Mouse (Mus musculus) urinary bladder, postnatal 10 days (tissue): ENCODE data around the gene Gm49450.

ENCODE experiments used
- DNase-seq: peaks from one replicate; pipeline ENCODE4 v3.0.0; 2022; ENCODE audit warnings: low spot score

Gene Gm49450

DNA sequence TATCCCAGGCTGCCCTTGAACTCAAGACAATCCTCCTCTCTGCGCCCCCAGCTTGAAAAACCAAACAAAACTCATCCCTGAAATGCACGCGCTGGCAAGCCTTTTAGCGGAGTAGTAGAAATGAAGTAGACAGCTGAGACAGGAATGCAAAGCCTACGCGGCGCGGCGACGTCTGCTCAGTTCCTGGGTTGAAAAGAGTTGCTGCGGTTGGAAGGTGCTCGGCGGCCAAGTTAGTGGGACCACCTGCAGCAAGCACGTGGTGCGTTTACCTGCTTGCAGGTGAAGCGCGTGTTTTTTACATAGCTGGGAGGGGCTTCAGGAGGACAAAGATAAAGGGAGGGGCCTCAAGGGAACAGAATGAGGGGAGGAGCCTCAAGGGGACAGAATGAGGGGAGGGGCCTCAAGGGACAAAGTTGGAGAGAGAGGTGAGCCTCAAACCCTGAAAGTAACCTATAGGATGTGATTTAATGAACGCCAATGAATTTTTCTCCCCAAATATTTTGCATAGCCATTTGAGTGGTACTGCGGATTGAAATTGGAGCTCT, 62.1 kb downstream of the Gm49450 start:
- no peak for DNase-seq

DNA sequence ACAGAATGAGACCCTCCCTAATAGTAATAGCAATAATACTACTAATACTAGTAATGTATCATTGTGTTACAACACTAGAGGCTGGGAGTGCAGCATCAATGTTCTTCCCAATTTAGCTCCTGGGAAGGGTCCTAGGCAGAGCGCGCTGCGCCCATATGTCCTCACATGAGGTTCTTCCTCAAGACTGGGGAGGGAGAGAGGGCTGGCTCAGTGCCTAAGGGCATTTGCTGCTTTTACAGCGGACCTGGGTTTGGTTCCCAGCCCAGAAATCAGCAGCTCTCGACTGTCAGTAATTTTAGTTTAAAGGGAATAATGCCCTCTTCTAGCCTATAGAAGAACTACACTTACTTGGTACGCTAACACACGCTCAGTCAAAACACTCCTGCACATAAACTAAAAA, 65.8 kb downstream of the Gm49450 start:
- no peak for DNase-seq

DNA sequence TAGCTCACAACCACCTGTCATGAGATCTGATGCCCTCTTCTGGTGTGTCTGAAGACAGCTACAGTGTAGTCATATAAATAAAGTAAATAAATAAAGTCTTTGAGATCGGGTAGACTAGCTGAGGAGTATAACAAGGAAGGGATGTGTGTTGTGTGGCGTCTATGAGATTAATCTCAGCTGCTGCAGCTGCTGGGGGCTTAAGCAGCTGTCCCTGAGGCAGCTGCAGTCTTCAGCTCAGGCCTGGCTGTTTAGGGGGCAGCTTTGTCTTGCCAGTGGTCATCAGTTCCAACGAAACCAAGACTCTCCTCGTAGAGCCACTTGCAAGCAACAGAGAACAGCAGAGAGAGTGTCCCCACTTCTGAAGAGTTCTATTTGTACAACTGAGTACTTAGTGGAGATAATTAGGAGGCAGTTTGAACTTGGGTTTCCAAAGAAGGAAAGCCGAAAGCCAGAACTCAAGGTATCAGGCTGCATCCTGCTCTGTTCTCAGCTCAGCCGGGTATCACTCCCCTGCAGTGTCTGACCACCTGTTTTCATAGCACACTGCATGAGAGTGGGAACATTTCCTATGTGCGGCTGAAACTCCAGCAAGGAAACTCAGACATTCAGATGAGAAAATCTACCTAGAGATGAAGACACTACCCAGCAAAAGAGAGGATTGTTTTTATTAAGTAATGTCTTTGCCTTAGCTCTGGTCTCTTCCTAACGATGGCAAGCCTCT, 66.5 kb downstream of the Gm49450 start:
- DNase-seq, result no peak

DNA sequence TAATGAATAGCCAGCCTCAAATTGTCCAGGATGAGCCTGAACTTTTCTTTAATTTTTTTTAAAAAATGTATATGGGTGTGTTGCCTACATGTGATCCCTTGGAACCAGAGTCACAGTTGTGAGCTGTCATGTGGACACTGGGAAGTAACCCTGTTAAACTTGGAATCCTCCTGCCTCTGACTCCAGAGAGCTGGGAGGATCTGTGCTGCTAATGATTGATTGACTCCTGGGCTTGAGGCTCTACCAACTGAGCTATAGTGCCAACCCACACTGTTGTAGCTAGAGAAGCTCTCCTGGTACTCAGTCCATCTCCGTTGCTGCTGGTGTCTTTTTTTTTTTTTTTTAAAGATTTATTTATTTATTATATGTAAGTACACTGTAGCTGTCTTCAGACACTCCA, 69.2 kb downstream of the Gm49450 start:
- DNase-seq, result no peak

DNA sequence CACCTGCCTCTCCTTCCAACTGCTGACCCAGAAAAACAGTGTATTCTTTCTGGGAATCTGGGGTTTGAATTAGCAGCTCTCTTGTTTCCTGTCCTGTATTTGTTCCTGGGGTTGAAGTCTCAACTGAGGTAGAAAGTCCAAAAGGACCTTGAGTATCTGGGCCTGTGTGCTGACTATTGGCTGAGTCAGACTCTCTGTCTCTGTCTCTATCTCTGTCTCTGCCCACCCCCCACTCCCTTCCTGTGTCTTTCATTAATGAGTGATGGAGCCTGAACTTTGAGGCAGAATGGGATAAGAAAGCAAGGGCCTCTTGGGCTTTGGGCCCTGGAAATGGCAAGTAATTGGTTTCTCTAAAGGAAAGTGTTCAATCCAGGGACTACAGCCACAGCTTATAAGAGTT, 69.7 kb downstream of the Gm49450 start:
- DNase-seq, result no peak
